Mouse (Mus musculus) myocyte (in vitro differentiated cells): ENCODE results near the gene Farp1.

Experiments
- CEBPB ChIP-seq: IDR thresholded peaks from 2 replicates; pipeline ENCODE4 v1.6.1; 2011; ENCODE audit warnings: mild to moderate bottlenecking, moderate library complexity; ENCODE audit not compliant: poor library complexity, insufficient read depth, severe bottlenecking
- E2F4 ChIP-seq: IDR thresholded peaks from one replicate; pipeline ENCODE4 v1.6.1; 2011; ENCODE audit warnings: mild to moderate bottlenecking, control low read depth, moderate library complexity; ENCODE audit not compliant: insufficient read depth
- MAX ChIP-seq: IDR thresholded peaks from one replicate; pipeline ENCODE4 v1.6.1; 2011; ENCODE audit warnings: low read depth, mild to moderate bottlenecking, control low read depth
- MYOD1 ChIP-seq, 3 experiments: IDR thresholded peaks; one replicate each; pipeline ENCODE4 v1.6.1; 2011; ENCODE audit warnings: control low read depth in 2 of 3, low read depth in 2 of 3, mild to moderate bottlenecking in 2 of 3, moderate library complexity in 1 of 3; ENCODE audit not compliant: insufficient read length in 2 of 3, control insufficient read depth in 1 of 3
- MYOG ChIP-seq, 3 experiments: IDR thresholded peaks; one replicate each; pipeline ENCODE4 v1.6.1; 2011; ENCODE audit warnings: control low read depth in 2 of 3, low read depth in 2 of 3, mild to moderate bottlenecking in 2 of 3; ENCODE audit not compliant: insufficient read length in 2 of 3, control insufficient read depth in 1 of 3, insufficient read depth in 1 of 3
- POLR2A ChIP-seq: IDR thresholded peaks from one replicate; pipeline ENCODE4 v1.6.1; 2011; ENCODE audit warnings: low read depth, mild to moderate bottlenecking, control low read depth, moderate library complexity; ENCODE audit not compliant: insufficient read length
- POLR2AphosphoS2 ChIP-seq: IDR thresholded peaks from one replicate; pipeline ENCODE4 v1.6.1; 2011; ENCODE audit warnings: low read depth, control low read depth; ENCODE audit not compliant: insufficient read length
- REST ChIP-seq: IDR thresholded peaks from one replicate; pipeline ENCODE4 v1.6.1; 2011; ENCODE audit warnings: mild to moderate bottlenecking, control low read depth, moderate library complexity; ENCODE audit not compliant: insufficient read depth, insufficient read length
- SRF ChIP-seq: IDR thresholded peaks from one replicate; pipeline ENCODE4 v1.6.1; 2011; ENCODE audit warnings: low read depth; ENCODE audit not compliant: control insufficient read depth, insufficient read length
- TCF12 ChIP-seq: IDR thresholded peaks from one replicate; pipeline ENCODE4 v1.6.1; 2011; ENCODE audit warnings: mild to moderate bottlenecking, control low read depth; ENCODE audit not compliant: poor library complexity, insufficient read depth, severe bottlenecking
- TCF3 ChIP-seq: IDR thresholded peaks from one replicate; pipeline ENCODE4 v1.6.1; 2011; ENCODE audit warnings: low read depth, control low read depth; ENCODE audit not compliant: insufficient read length
- USF1 ChIP-seq: IDR thresholded peaks from one replicate; pipeline ENCODE4 v1.6.1; 2011; ENCODE audit warnings: low read depth, mild to moderate bottlenecking, control low read depth, moderate library complexity

DNA sequence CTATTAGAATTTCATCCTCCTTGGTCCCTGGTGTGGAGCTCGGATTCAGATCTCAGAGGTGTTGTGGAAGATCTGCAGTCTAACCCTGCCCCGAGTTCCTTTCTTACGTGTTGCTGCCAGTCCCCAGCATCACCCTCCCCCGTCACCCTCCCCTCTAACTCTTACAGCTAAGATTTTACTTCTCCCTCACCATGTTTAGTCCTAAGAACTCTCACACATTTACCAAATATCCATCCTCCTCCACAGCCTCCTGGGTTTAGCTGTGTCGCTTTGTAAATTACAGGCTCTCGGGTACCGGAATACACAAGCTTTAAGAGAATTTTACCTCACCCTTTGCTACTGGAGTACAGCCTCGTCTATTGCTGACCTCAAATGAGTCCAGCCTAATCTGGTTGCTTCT is 165.4 kb downstream of the Farp1 start:
- TF ChIP-seq USF1 (no peak), POLR2A (no peak), TCF3 (no peak), E2F4 (no peak), MAX (no peak), MYOG (IDR thresholded peaks at IDR 0.05; ENCODE audit: control insufficient read depth in 1 of 3, insufficient read depth in 1 of 3, insufficient read length in 2 of 3, low read depth in 2 of 3) (no peak), CEBPB (no peak), TCF12 (no peak), POLR2AphosphoS2 (no peak), MYOD1 (IDR thresholded peaks at IDR 0.05; ENCODE audit: control insufficient read depth in 1 of 3, insufficient read length in 2 of 3, low read depth in 2 of 3) (no peak), REST (no peak), SRF (no peak)
